Mouse (Mus musculus) ES-Bruce4 (cell line): ENCODE results near the gene Cox15.

ENCODE experiments used
- CTCF ChIP-seq: IDR thresholded peaks from one replicate; pipeline ENCODE4 v1.8.1; 2011; ENCODE audit warnings: low read depth, low read length
- EP300 ChIP-seq: IDR thresholded peaks from 2 replicates; pipeline ENCODE4 v1.6.1; 2011; ENCODE audit warnings: low read depth, low read length; ENCODE audit not compliant: insufficient read depth
- POLR2A ChIP-seq: IDR thresholded peaks from one replicate; pipeline ENCODE4 v1.8.1; 2011; ENCODE audit warnings: low read length; ENCODE audit not compliant: insufficient read depth

- TF ChIP-seq CTCF (no peak), EP300 (no peak), POLR2A (no peak)
Measured at GRCm38 (mm10) chr19:43704211-43704610, 48.6 kb downstream of the Cox15 start.
